Mouse (Mus musculus) C2C12 (cell line): ENCODE data around the gene Unc5cl.

Source experiments
- CEBPB ChIP-seq: IDR thresholded peaks from one replicate; pipeline ENCODE4 v1.6.1; 2011; ENCODE audit warnings: low read depth, mild to moderate bottlenecking, control low read depth, moderate library complexity
- CTCF ChIP-seq: IDR thresholded peaks from one replicate; pipeline ENCODE4 v1.5.1; 2011; ENCODE audit not compliant: control insufficient read depth, insufficient read depth, insufficient read length
- MAX ChIP-seq: IDR thresholded peaks from one replicate; pipeline ENCODE4 v1.6.1; 2011; ENCODE audit warnings: mild to moderate bottlenecking, control low read depth
- MYOG ChIP-seq: IDR thresholded peaks from one replicate; pipeline ENCODE4 v1.6.1; 2011; ENCODE audit not compliant: control insufficient read depth, insufficient read length; ENCODE audit errors: extremely low read depth
- USF1 ChIP-seq: IDR thresholded peaks from one replicate; pipeline ENCODE4 v1.6.1; 2011; ENCODE audit warnings: low read depth, mild to moderate bottlenecking, control low read depth, moderate library complexity

GRCm38 (mm10) chr17:48457971-48458653 lies 3.4 kb downstream of the Unc5cl start:
- TF ChIP-seq MAX (no peak), CTCF (no peak), USF1 (no peak), CEBPB (no peak), MYOG (no peak)
